Mouse (Mus musculus): ENCODE data around the gene Sipa1.

GRCm38 (mm10) chr19:5632120-5632519 lies 31.4 kb downstream of the Sipa1 start:
- TF ChIP-seq CTCF (conservative IDR thresholded peaks at IDR 0.05; ENCODE audit: low read length) (no peak), POU5F1 (IDR thresholded peaks at IDR 0.05; ENCODE audit: borderline replicate concordance, low read length) (no peak), NANOG (IDR thresholded peaks at IDR 0.05; ENCODE audit: borderline replicate concordance, low read length) (no peak)
